Mouse (Mus musculus) gastrocnemius, adult 2 months (tissue): Measurements from ENCODE around the gene Spag9. TPM values are rescaled to one million over a fixed set of nuclear protein-coding genes. Genes with fewer than 3 reads are reported as not detected.
A peak's percentile ranks its signal among the peaks of the same experiment; 100 is the strongest.

ENCODE experiments used
- DNase-seq: peaks from one replicate; pipeline ENCODE4 v3.0.0; 2022
- H3K27ac ChIP-seq: fragments of 200-600 bp; 2 replicates; pipeline ENCODE4 v1.8.1; 2022; ENCODE audit warnings: mild to moderate bottlenecking
- H3K4me3 ChIP-seq: fragments of 200-600 bp; 2 replicates; pipeline ENCODE4 v1.8.1; 2022; ENCODE audit warnings: mild to moderate bottlenecking, moderate library complexity
- CTCF ChIP-seq: fragments of 200-600 bp; IDR thresholded peaks from 2 replicates; pipeline ENCODE4 v1.8.1; 2022; ENCODE audit warnings: antibody characterized with exemption, mild to moderate bottlenecking, moderate library complexity
- intact Hi-C: fragments of 180-260 bp; cut with DNase I; formaldehyde crosslinking; loops from one replicate; pipeline ENCODE4 v1.15.1; 2025
- total RNA-seq, 2 experiments: library from RNA; stranded (reverse); gene quantifications; 2 replicates each; pipeline ENCODE4 v1.2.3; 2021

Gene Spag9
- total RNA-seq, 2 experiments from 2014 or later, result 154 to 161 TPM

DNA sequence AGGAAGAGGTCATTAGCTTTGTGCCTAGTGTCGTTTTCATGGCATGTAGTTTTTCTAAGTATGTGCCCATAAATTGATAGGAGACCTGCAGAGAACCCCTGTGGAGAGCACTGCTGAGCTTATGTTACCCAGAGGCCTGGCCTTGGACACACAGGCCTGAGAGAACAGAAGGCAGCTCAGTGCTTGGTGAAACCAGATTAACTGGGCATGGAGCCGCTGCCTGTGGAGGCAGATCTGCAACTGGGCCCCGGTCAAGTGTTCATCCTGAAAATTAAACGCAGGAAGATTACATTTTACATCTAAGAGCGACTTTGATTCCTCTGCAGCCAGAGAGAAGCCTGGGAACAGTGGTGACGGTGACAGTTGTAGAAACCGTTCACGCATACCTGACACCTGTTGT lies 132.6 kb downstream of the Spag9 start:
- TF ChIP-seq CTCF, result no peak
- Histone ChIP-seq H3K27ac (peak overlapping the region; percentile 56), H3K4me3 (no peak overlapping the region)
- DNase-seq, result no peak
- intact Hi-C loops, result loop anchor here (1.0 to 5.0 kb wide), 3 partner anchors 149 to 359 kb away; partner anchors contain the start of gene Spata20

DNA sequence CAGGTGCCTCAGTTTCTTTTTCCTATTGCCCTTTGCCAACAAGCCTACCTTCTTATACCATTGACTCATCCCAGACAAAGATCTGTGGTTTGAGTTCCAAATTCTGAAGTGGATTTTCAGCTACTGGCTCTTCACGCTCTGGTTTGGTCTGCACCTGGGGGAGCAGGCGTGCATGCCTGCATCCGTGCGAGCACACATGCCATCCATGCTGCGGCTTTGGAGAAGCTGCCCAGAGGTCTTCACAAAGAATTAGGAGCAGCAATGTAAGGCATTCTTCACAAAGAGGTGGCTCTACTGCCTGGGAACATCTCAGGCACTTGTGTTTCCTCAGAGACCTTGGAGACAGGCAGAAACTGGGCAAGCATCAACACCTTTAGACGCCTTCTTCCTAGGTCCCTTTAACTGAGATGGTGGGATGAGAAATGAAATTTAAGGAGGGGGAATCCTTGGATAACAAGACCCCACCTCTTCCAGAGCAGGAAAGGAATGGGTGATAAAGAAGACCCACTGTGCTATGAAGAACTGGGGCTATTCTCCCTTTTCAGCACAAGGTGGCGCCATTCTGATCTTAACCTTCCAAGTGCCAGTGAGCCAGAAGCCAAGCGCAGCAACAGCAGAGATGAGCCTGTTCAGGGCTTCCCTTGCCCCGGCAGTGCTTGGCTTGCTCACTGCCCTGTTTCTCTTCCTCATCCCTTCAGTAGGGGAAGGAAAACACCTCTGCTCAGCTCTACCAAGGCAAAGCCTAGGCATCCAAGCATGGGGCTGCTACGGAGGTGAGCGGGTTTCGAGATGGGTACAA lies 133.6 kb downstream of the Spag9 start:
- peak overlapping the region; percentile 13 for H3K4me3 ChIP-seq
- intact Hi-C loops, result loop anchor here (2.0 to 5.0 kb wide), 2 partner anchors 275 to 358 kb away; partner anchors contain the start of gene Spata20
- DNase-seq, result peak; percentile 74
- peak; percentile 88 for TF ChIP-seq CTCF
- peak overlapping the region; percentile 80 for H3K27ac ChIP-seq

DNA sequence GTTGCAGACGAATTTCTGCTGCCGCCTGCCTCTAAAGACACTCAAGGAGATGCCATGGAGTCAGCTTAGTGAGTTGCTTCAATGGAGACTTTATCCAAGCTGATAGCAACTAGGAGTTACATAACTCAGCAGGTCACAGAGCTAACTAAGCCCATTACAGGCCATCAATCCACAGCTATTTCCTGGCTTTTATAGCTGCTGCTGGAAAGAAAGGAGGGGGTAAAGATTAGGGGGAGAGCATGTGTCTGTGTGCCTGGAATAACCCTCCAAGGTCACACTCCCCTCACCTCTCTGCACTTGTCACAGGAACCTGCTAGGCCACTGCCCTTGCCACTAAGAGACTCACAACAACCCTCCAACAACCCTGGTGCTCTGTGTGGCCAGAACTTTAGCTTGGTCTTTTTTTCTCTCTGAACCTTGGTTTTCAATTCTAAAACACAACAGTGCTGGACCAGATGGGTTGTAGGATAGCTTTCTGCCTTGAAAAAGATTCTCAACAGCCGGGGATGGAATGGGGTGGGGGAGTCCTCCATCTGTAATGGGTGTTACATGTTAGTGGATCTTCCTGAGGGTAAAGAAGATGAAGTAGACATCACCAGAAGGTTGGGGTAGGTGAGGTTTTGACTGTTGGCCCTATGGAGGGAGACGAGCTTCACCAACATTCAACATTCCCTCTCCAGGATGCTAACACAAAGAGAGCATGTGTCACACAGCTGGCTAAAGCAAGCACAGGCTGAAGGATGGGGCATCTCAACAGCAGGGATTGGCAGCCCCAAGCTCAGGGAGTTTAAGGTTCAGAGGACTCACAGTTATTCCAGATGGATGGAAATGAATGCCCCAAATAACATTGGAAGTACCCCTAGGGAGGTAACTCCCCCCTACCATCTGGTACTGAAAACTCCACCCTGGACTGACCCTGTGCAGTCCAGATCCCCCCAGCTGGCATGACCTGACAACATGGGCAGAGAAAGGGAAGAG lies 134.5 kb downstream of the Spag9 start:
- DNase-seq, result no peak
- no peak for TF ChIP-seq CTCF
- Histone ChIP-seq H3K4me3 (peak overlapping the region; percentile 13), H3K27ac (peak overlapping the region; percentile 80)
- intact Hi-C loops, result no loop called here

DNA sequence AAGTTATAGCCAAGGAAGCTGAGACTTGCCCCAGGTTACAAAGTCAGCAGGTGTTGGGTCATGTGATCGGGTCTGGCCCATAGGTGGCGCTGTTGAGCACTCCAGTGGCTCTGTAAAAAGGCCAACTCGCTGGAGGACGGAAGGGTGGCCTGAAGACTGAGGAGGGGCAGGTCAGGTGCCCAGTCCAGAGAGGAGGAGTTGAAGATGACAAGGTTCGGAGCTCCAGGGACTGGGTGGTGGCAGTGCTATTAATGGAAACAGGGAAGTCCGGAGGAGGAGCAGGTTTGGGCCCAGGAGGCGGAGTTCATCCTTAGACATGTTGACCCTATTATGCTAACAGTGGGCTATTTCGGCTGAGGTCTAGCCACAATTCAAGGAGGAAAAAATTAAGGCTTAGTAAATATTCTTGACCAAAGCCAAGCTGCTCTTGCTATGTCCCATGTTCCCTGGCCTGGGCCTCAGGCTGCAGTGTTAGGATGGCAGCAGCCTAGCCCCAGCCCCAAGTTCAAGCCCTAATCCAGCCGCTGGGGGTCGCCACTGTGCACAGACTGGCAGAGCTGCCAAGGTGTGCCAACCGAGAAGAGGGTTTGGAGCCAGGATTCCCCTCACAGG lies 137.6 kb downstream of the Spag9 start:
- peak; percentile 96 for DNase-seq
- peak overlapping the region; percentile 99 for H3K27ac ChIP-seq
- peak; percentile 81 for TF ChIP-seq CTCF
- intact Hi-C loops, result no loop called here
- H3K4me3 ChIP-seq, result peak overlapping the region; percentile 47

DNA sequence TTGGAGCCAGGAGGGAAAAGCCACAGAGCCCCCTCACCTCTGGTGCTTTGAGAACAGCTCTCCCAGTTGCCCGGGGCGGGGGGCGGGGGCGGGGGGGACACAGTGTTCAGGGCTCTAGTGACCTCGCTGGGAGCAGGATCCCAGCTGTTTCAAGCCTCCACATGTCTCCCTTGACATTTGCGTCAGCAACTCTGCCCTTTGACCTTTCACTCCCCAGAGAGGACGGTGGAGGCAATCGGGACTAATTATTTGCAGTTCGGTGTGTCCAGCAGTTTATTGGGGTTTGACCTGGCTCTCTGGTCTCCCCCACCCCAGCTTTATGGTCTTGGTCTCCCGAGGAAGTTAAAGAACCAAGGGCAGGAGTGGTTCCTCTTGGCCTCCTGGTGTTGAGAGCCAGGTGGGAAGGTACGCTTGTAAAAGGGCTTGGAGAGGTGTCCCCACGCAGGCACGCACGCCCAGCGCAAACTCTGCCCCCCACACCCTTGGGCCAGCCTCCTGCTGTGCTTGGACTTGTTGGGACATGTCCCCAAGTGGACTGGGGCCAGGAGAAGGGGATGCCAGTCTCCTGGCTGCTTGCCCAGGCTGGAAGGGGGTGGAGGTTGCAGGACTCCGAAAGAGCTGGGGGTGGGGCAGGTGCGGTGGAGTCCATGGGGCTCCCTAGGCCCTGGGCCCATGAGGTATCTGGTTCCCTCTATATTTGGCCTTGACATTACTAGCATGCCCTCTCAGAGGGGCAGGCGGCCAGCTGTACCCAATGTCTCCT lies 138.4 kb downstream of the Spag9 start:
- Histone ChIP-seq H3K4me3 (peak overlapping the region; percentile 75), H3K27ac (peak overlapping the region; percentile 99)
- no peak for TF ChIP-seq CTCF
- peak; percentile 98 for DNase-seq
- intact Hi-C loops, result loop anchor here (1.0 kb wide), 2 partner anchors 76 to 95 kb away; no protein-coding TSS in a partner anchor

DNA sequence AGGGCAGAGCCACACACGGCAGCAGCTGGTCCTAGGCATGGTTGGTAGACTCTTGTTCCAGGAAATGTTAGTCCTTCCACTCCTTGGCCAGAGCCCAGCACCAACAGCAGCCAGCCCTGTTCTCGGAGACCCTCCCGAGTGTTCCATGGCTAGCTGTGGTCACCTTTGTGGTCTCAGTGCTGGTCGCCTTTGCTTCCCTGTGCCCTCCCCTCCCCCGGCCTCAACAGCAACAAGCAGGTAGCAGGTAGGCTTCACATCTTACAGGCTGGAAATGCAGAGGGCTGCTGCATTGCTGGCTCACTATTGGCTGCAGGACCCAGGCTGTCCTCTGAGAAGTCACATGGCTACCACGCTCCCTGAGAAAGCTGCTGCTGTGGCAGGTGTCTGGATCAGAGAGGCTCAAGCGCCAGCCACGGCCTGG lies 139.7 kb downstream of the Spag9 start:
- Histone ChIP-seq H3K27ac (peak overlapping the region; percentile 99), H3K4me3 (peak overlapping the region; percentile 75)
- DNase-seq, result peak; percentile 81
- intact Hi-C loops, result no loop called here
- no peak for TF ChIP-seq CTCF

DNA sequence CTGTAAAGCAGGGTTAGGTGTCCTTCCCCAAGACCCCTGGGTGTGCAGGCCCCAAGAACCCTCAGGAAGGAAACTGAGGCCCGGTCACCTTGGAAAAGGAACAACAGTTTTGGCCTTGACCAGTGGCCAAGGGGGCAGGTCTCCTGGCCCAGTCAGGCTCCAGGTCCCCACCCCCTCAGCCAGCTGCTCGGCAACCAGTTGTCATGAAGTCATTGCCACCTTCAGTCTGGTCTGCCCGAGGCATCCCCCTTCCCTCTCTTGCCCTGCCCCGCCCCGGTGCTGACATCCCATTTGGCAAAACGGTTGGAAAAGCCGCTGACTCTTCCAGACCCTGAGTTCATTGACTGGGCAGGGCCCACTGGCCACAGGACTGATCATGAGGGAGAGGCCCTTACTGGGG lies 140.8 kb downstream of the Spag9 start:
- intact Hi-C loops, result no loop called here
- Histone ChIP-seq H3K4me3 (peak overlapping the region; percentile 75), H3K27ac (peak overlapping the region; percentile 99)
- DNase-seq, result peak; percentile 95
- TF ChIP-seq CTCF, result no peak

DNA sequence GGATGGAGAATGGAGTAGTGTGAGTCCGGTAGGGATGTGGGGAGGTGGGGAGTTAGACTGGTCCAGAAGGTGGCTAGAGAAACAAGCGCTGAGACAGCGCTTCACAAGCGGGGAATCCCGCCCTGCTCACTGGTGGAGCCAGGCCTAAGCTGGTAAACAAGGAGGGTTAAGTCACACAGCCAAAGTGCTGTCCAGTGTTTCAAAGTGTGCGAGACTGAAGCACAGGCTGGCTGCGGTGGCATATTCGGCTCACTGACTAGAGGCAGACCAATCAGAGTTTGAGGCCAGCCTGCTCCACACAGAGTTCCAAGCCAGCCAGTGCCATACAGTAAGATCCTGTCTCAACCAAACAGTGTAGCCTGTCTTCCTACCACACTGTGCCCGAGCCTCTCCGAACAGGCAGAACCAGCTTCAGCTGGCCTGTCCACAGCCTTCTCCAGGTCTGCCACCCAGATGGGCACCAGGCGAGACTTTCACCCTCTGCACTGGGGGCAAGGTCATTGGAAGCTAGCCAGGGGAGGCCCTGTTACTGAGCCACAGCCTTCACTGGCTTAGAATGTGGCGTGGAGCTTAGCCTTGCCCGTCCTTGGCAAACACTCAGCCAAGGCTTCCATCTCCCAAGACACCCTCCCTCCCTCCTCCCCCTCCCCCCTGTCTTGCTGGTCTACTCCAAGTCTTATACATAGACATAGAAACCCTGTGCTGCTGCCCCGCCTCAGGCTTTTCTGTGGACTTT lies 141.6 kb downstream of the Spag9 start:
- no peak for TF ChIP-seq CTCF
- Histone ChIP-seq H3K4me3 (peak overlapping the region; percentile 75), H3K27ac (peak overlapping the region; percentile 99)
- DNase-seq, result peak; percentile 90
- intact Hi-C loops, result loop anchor here (1.0 kb wide), 1 partner anchor 74 kb away; the partner anchor contains the start of gene Tob1

DNA sequence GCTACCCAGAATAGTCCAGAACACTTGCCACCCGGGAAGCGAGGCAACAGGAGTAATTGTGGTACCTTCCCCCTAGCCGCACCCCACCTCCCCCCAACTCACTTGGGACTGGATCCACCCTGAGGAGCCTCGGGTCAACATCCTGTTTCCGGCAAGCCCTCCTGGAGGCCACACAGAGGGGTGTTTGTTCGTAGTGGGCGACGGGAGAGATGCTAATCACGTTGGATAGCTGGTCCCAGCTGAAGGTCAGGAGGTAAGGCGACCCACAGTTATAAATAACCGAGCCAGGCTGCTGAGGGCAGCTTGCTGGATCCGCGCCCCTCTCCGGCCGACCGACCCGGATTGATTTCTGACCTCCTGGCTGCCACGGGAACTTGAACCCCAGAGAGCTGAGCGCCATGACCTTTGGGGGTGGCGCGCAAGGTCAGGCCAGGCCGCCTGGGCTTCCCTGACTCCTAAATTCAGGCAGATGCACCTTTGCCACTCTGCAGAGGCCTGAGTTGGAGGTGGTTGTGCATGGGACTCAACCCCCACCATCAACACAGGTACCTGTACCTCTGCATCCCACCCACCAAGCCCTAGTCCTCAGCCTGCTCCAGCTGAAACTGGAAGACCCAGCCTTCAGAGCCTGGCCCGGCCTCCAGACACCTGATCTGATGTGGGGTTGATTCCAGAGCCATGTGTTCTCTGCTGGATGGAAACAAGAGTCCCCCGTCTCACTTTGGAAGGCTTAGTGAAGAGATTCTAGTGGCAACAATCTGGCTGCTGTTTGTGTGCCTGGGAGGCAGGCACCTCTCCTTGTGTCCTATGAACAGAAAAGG lies 142.7 kb downstream of the Spag9 start:
- Histone ChIP-seq H3K4me3 (peak overlapping the region; percentile 75), H3K27ac (peak overlapping the region; percentile 99)
- intact Hi-C loops, result loop anchor here (1.0 kb wide), 1 partner anchor 73 kb away; the partner anchor contains the start of gene Tob1
- peak; percentile 95 for DNase-seq
- TF ChIP-seq CTCF, result no peak

DNA sequence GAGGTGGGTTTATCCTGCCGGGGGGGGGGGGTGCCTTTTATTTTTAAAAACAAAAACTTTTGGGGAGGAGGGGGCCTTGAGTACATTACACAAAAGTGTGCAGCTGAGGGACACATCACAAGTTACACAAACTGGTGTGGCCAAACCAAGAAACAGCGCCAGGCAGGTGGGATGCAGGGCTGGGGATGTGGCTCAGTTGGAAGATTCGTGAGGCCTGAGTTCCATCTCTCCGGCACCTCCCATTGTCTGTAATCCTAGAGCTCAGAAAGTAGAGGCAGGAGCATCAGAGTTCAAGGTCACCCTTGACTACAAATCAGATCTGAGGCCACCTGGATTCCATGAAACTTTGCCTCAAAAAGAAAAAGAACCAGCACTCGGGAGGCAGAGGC lies 143.3 kb downstream of the Spag9 start:
- TF ChIP-seq CTCF, result no peak
- H3K27ac ChIP-seq, result peak overlapping the region; percentile 99
- H3K4me3 ChIP-seq, result peak overlapping the region; percentile 56
- intact Hi-C loops, result no loop called here
- DNase-seq, result no peak
